Mouse (Mus musculus) MEL (cell line): Measurements from ENCODE around the gene Fkrp.

Experiments
- POLR2AphosphoS2 ChIP-seq: IDR thresholded peaks from 2 replicates; pipeline ENCODE4 v1.6.1; 2011; ENCODE audit warnings: low read length, improper control_type of control experiment
- USF2 ChIP-seq, 2 experiments: IDR thresholded peaks; 2 replicates each; pipeline ENCODE4 v1.6.1; 2011 to 2012; ENCODE audit warnings: improper control_type of control experiment in 2 of 2, low read length in 2 of 2, borderline replicate concordance in 1 of 2, inconsistent platforms in 1 of 2, low read depth in 1 of 2, mild to moderate bottlenecking in 1 of 2; ENCODE audit not compliant: insufficient read depth in 1 of 2

DNA sequence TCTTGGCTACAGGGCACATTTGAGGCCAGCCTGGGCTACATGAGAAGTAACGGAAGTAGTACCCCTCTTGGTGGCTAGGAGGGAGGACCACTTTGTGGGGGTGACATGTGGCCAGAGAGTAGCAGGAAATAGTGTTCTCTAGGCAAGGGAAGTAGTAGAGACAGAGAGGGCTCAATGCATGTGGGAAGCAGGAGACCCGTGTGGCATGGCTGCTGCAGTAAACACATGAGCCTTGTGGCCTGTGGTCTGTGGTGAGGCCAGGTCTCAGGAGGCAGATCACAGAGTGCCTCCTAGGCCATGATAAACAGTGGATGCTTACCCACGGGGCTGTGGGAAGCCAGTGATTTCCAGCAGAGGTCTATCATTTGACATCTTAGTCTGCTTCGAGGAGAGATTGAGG is 10.7 kb upstream of the Fkrp start:
- no peak for TF ChIP-seq USF2 (IDR thresholded peaks at IDR 0.05; ENCODE audit: borderline replicate concordance in 1 of 2, insufficient read depth in 1 of 2, low read depth in 1 of 2, low read length in 2 of 2)
- TF ChIP-seq POLR2AphosphoS2: no peak
